Mouse (Mus musculus) naive thymus-derived CD4-positive, alpha-beta T cell, adult 5 months (primary cell): ENCODE data around the gene Nkpd1. TPM values are rescaled to one million over a fixed set of nuclear protein-coding genes. Genes with fewer than 3 reads are reported as not detected.

Experiments
- polyA plus RNA-seq: library from polyadenylated mRNA; unstranded; fragments of 100-300 nt; shearing (Covaris generic); gene quantifications from one replicate; pipeline ENCODE4 v1.2.1, GENCODE M21; 2017

Nkpd1 gene
- polyA plus RNA-seq: not detected

GRCm38 (mm10) chr7:19517652-19518365 is at the start of gene Nkpd1:
TSS of gene Nkpd1 (plus strand) at chr7:19517838.

DNA sequence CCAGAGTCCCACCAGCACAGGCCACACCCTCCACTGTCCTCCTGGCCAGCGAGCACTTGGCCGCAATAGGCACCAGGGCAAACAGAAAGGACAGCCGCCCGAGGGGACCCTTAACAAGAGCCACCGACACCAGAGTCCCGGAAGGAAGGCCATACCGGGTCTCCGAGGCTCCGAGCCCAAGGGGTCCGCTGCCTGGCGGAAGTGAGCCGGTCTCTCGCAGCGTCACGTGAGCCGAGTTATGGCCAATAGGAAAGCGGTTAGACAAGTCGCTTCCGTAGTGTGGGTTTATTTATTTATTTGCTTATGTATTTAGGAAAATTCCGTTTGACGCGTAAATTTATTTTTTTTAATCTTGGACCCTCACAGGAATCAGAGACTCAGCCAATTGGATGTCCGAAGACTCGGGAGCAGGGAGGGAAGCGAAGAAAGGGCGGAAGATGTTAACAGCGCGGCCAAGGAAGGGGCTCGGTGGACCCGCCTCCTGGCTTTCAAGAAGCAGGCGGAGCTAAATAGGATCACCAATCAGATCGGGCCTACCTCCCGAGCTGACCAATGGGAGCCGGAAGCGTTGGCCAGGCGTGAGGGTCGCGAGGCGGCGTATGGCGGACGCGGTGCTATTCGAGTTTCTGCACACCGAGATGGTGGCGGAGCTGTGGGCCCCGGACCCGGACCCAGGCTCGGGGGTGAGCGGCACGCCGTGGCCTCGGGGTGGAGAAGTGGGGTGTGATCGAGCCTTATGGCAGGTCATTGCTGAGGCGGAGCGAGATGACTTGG is 9.3 kb upstream of the Nkpd1 start, which contains the start of the genes Bloc1s3 and Trappc6a:
Bloc1s3 (minus strand) TSS at position 218 of the 774 bp plus-strand sequence.
Trappc6a (plus strand) TSS at position 246 of the 774 bp plus-strand sequence.

GRCm38 (mm10) chr7:19562643-19563410 is 45.2 kb downstream of the Nkpd1 start, which contains the start of gene Ppp1r37:
TSS of gene Ppp1r37 (minus strand) at chr7:19563076.

Other genes with a start within 250 kb of the Nkpd1 start
- 193 TPM for gene Vasp, start 246.0 kb upstream of the Nkpd1 start, polyA plus RNA-seq
- not detected for gene Ppm1n, start 237.8 kb upstream of the Nkpd1 start, polyA plus RNA-seq
- gene Rtn2, start 235.2 kb upstream of the Nkpd1 start, polyA plus RNA-seq: not detected
- 7.9 TPM for gene Fosb, start 207.8 kb upstream of the Nkpd1 start, polyA plus RNA-seq
- 67.3 TPM for gene Ercc1, start 173.1 kb upstream of the Nkpd1 start, polyA plus RNA-seq
- 9.8 TPM for gene Cd3eap, start 158.4 kb upstream of the Nkpd1 start, polyA plus RNA-seq
- 0.25 TPM for gene Ppp1r13l, start 158.1 kb upstream of the Nkpd1 start, polyA plus RNA-seq
- 9.8 TPM for gene Ercc2, start 135.8 kb upstream of the Nkpd1 start, polyA plus RNA-seq
- gene Klc3, start 113.7 kb upstream of the Nkpd1 start, polyA plus RNA-seq: 11.8 TPM
- gene Ckm, start 113.1 kb upstream of the Nkpd1 start, polyA plus RNA-seq: not detected
- gene Mark4, start 59.0 kb upstream of the Nkpd1 start, polyA plus RNA-seq: 8.7 TPM
- not detected for gene Exoc3l2, start 54.5 kb upstream of the Nkpd1 start, polyA plus RNA-seq
- gene Bloc1s3, start 9.5 kb upstream of the Nkpd1 start, polyA plus RNA-seq: 3.8 TPM
- 58.6 TPM for gene Trappc6a, start 9.4 kb upstream of the Nkpd1 start, polyA plus RNA-seq
- 26.1 TPM for gene Ppp1r37, start 45.2 kb downstream of the Nkpd1 start, polyA plus RNA-seq
- gene Zfp296, start 59.4 kb downstream of the Nkpd1 start, polyA plus RNA-seq: not detected
- gene Gemin7, start 59.8 kb downstream of the Nkpd1 start, polyA plus RNA-seq: 80.0 TPM
- gene Clasrp, start 86.6 kb downstream of the Nkpd1 start, polyA plus RNA-seq: 71.6 TPM
- gene Relb, start 111.6 kb downstream of the Nkpd1 start, polyA plus RNA-seq: 102 TPM
- 129 TPM for gene Clptm1, start 147.2 kb downstream of the Nkpd1 start, polyA plus RNA-seq
- not detected for gene Apoc2, start 160.1 kb downstream of the Nkpd1 start, polyA plus RNA-seq
- not detected for gene Gm44805, start 163.6 kb downstream of the Nkpd1 start, polyA plus RNA-seq
- not detected for gene Apoc4, start 163.6 kb downstream of the Nkpd1 start, polyA plus RNA-seq
- gene Apoc1, start 174.8 kb downstream of the Nkpd1 start, polyA plus RNA-seq: not detected
- gene Apoe, start 181.3 kb downstream of the Nkpd1 start, polyA plus RNA-seq: 6.1 TPM
- gene Tomm40, start 197.6 kb downstream of the Nkpd1 start, polyA plus RNA-seq: 78.5 TPM
- not detected for gene Nectin2, start 232.6 kb downstream of the Nkpd1 start, polyA plus RNA-seq